Mouse (Mus musculus): ENCODE measurements at regions not wholly inside any gene's neighbourhood (a gene's known extent, or its start where the extent isn't known, plus 50 kb on each side); places are given as distances from the start of the nearest gene placed in this dataset.

DNA sequence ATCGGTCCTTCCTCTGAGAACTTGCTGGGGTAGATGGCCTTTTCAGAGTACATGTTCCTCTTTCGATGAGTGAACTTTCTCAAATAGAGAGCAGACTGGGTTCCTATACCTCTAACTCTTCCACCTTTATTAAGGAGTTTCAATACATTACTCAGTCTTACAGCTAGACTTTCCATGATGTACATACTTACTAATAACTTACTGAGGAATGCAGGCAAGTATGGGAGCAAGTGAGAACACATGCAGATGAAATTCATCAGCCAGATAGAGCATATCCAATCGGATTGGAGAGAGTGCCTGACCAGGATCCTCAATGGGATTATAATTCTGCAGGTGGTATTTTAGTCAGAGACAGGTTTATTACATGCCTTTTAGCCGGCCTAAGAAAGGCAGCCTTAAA lies 292.2 kb upstream of the Large1 start:
- DNase-seq (ENCODE audit: low read depth, low spot score), result no peak

DNA sequence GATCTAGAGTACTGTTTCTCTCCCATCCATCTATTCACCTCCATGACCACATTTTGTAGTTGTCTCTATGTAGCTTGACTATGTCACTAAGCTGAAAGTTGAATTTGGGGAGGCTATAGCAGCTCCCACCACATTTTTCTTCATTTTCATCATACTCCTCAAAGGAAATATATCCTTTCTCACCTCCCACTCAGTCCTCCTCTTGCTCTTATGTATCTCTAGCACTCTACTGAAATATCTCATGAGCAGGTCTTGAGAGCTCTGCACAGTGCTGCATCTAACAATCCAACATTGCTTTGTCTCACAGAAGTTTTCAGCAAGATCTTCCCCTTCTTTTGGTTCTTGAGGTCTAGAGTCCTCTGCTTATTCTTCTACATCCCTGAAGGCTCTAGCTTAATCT lies 273.5 kb upstream of the Large1 start:
- DNase-seq (ENCODE audit: low read depth, low spot score), result no peak

DNA sequence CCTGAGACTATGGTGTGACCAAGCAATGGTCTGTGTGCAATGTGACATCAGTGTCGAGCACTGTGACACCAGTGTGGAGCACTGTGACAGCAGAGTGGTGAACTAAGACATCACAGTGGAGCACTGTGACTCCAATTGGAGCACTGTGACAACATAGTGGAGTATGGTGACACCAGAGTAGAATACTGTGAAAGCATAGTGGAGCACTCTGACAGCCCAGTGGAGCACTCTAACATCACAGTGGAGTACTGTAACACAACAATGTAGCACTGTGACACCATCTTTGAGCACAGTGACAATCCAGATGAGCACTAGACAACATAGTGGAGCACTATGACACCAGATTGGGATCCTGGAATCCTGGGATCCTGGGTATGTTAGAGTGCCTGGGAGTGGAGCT lies 265.6 kb upstream of the Large1 start:
- DNase-seq (ENCODE audit: low read depth, low spot score), result peak; percentile 9

DNA sequence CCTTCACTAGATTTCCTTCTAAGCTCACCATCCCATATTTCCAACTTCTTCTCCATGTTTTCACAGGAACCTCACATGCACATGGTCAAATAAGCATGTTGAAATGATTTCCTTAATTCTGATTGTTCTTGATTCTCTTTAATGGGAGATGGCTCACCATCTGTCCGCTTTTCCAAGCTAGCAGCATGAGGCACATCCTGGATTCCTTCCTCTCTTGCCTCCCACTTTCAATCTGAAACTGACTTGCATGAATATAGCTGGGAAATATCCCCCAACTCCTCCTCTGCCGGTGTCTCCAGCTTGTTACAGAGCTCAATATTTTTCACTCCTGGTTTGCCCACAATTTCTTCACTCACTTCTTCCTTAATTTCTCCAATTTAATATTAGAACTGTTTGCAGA lies 261.3 kb upstream of the Large1 start:
- no peak for DNase-seq (ENCODE audit: low read depth, low spot score)

DNA sequence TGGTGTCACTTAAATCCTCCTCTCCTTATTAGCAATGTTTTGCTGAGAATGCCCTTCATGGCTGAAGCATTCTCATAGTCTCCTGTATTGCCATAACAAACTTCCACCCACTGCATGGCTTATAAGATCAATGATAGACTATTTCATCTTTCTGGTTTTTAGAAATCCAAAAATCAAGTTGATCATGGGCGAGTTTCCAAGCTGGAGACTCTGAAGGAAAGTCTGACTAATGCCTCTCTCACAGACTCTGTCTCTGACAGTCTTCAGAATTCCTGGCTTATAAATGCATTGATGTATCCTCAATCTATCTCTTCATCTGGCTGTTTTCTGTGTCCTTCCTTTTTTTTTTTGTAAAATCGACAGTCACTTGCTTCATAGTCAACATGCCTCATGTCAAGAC lies 260.8 kb upstream of the Large1 start:
- no peak for DNase-seq (ENCODE audit: low read depth, low spot score)

DNA sequence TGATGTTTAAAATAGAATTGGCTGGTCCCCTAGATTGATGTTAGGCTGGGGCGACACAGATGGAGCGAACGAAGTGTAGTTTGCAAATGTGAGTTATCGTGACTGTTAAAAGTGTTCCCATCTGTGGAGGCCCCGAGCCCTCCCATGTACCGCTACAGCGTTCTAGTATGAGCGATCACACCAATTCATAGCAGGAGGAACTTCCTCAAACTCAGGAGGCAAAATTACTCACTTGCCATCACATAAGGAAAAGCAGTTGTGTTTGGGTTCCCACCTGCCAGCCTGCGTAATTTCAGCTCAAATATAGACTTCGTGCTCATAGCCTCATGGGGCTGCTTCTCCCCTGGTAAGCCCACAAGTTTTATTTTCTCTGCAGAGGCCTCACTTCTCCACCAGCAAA lies 258.2 kb upstream of the Large1 start:
- DNase-seq (ENCODE audit: low read depth, low spot score), result no peak

DNA sequence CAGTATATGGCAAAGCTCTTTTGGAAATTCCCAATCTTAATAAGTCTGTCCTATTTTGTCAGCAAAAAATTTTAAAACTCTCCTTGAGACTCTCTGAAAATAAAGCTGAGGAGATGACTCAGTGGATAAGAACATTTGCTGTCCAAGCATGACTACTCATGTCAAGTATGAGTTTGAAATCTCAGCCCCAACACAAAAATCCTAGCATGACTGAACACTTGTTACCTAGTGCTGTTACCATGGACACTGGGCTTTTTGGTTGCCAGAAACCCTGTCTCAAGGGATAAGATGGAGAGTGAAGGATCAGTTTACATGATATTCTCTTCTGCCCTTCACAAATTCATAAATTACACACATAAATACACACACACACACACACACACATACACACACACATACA lies 217.3 kb upstream of the Large1 start:
- no peak for DNase-seq (ENCODE audit: low read depth, low spot score)

DNA sequence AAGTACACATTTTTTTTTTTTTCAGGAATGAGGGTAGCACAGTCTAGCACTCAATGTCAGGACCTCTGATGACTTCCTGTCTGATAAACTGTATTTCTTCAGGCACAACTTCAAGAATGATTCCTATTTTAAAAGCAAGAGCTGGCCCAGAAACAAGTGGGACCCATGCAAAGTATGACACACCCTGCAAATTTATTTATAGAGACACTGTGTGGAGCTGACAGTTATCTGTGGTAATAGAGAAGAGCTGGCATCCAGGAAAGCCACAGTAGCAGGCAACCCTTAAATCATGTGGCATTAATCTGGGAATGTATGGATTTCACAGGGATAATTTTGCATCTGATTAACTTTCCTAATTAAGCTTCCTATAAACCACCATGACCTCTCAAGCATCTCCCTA lies 216.6 kb upstream of the Large1 start:
- DNase-seq (ENCODE audit: low read depth, low spot score), result no peak

All from skeletal muscle tissue, adult 2 months (tissue).